Mouse (Mus musculus): ENCODE measurements at regions not wholly inside any gene's neighbourhood (a gene's known extent, or its start where the extent isn't known, plus 50 kb on each side); places are given as distances from the start of the nearest gene placed in this dataset.

- TF ChIP-seq CTCF (IDR thresholded peaks at IDR 0.05; ENCODE audit: low read depth, low read length) (no peak), POLR2A (IDR thresholded peaks at IDR 0.05; ENCODE audit: extremely low read depth, insufficient read depth, low read length) (no peak)
Observed at GRCm38 (mm10) chr6:147951642-147952041, 95.4 kb upstream of the Far2 start.
